ENCODE assay signal across 10 mouse cellular contexts in the genomic region with DNA sequence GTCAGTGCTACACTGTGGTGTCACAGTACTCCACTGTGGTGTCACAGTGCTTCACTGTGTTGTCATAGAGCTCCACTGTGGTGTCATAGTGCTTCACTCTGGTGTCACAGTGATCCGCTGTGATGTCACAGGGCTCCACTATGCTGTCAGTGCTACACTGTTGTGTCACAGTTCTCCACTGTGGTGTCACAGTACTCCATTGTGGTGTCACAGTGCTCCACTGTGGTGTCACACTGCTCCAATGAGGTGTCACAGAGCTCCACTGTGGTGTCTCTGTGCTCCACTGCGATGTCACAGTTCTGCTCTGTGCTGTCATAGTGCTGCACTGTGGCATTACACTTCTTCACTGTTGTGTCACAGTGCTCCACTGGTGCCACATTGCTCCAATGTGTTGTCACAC.
DNase-seq lines count a peak whose midpoint lies in the region; ATAC-seq and TF ChIP-seq lines count a peak whose summit lies in the region.
"Had no signal": no experiment of that assay in that cellular context is flagged by ENCODE, and none has a peak within 500 bp of the region (broad histone marks: within the 10 kb centered on the region; RNA-seq: fewer than 3 reads in every experiment).

No protein-coding gene starts in this region.

- no peaks in the 10 kb centered on the region for H3K4me1 ChIP-seq in heart, postnatal 0 days (ENCODE audit: control insufficient read depth, insufficient read depth)
- H3K4me1 ChIP-seq in liver, embryonic 11.5 days (replicated peaks; ENCODE audit: control insufficient read depth, insufficient read depth, low read length): no peaks in the 10 kb centered on the region
- H3K4me1 ChIP-seq: forebrain, embryonic 15.5 days had no signal

- TF ChIP-seq EP300 in heart, postnatal 0 days (IDR thresholded peaks at IDR 0.05; ENCODE audit: low read depth): no peak

- H3K27me3 ChIP-seq in heart, postnatal 0 days (ENCODE audit: control insufficient read depth, insufficient read depth, low read length): no peaks in the 10 kb centered on the region
- H3K27me3 ChIP-seq in liver, embryonic 11.5 days (replicated peaks; ENCODE audit: control insufficient read depth, insufficient read depth, low read length): no peaks in the 10 kb centered on the region
- H3K27me3 ChIP-seq: forebrain, embryonic 15.5 days had no signal

- no peaks in the 10 kb centered on the region for H3K36me3 ChIP-seq in heart, postnatal 0 days (replicated peaks; ENCODE audit: control insufficient read depth, insufficient read depth, low read length)
- H3K36me3 ChIP-seq in liver, embryonic 11.5 days (ENCODE audit: control insufficient read depth, insufficient read depth, low read length): no peaks in the 10 kb centered on the region; the same call in 1 of the 2 replicates
- H3K36me3 ChIP-seq: forebrain, embryonic 15.5 days had no signal

- 63% methylated on average over 2 of the region's 2 CpGs for WGBS in heart, postnatal 0 days
- WGBS in liver, embryonic 11.5 days: 68% methylated on average over 2 of the region's 2 CpGs

- 0 out of 2 replicates have a peak, but pooled peaks have one; percentile 3 for ATAC-seq in heart, postnatal 0 days (ENCODE audit: insufficient read depth, low read depth)
- ATAC-seq in liver, embryonic 11.5 days (replicated peaks; ENCODE audit: low FRiP score): 0 out of 2 replicates have a peak, but pooled peaks have one; percentile 14
- ATAC-seq: forebrain, embryonic 15.5 days had no signal

- no peak overlapping the region for H3K4me3 ChIP-seq in heart, postnatal 0 days (ENCODE audit: low read depth, low read length)
- H3K4me3 ChIP-seq in liver, embryonic 11.5 days (ENCODE audit: low read depth, low read length): no peak overlapping the region
- H3K4me3 ChIP-seq: forebrain, embryonic 15.5 days had no signal

- H3K27ac ChIP-seq in heart, postnatal 0 days (ENCODE audit: low read depth): no peak overlapping the region
- H3K27ac ChIP-seq in liver, embryonic 11.5 days (ENCODE audit: low read depth, low read length): no peak overlapping the region
- H3K27ac ChIP-seq: forebrain, embryonic 15.5 days had no signal

- no peak for DNase-seq in heart, postnatal 0 days (ENCODE audit: low spot score)
- no peak for DNase-seq in heart, postnatal 10 days
- DNase-seq in testis, postnatal 10 days (ENCODE audit: low spot score): peak; percentile 9
- no peak for DNase-seq in testis, postnatal 14 days (ENCODE audit: low spot score)
- DNase-seq in liver, embryonic 11.5 days (ENCODE audit: low spot score): no peak
- DNase-seq in right cerebral cortex, postnatal 14 days: no peak
- DNase-seq in kidney, adult 8-10 months: no peak
- DNase-seq in adrenal gland, adult 2 months: no peak
- DNase-seq: cerebellum, adult 9-10 months had no signal

- no peak for TF ChIP-seq CTCF in heart, postnatal 0 days (IDR thresholded peaks at IDR 0.05; ENCODE audit: low read depth)

- no peak overlapping the region for H3K4me2 ChIP-seq in heart, postnatal 0 days (ENCODE audit: low read depth, low read length)
- H3K4me2 ChIP-seq in liver, embryonic 11.5 days: no peak overlapping the region
- H3K4me2 ChIP-seq: forebrain, embryonic 15.5 days had no signal

- H3K9ac ChIP-seq in heart, postnatal 0 days (replicated peaks; ENCODE audit: low read depth, low read length): no peak overlapping the region
- H3K9ac ChIP-seq in liver, embryonic 11.5 days (ENCODE audit: low read depth, low read length): no peak overlapping the region
- H3K9ac ChIP-seq: forebrain, embryonic 15.5 days had no signal

- intact Hi-C loops in heart, postnatal 10 days (cut with DNase I): no loop called here

- peaks cover 37% of the 10 kb centered on the region for H3K9me3 ChIP-seq in heart, postnatal 0 days (replicated peaks; ENCODE audit: control insufficient read depth, low read length)
- peaks cover 64% of the 10 kb centered on the region for H3K9me3 ChIP-seq in liver, embryonic 11.5 days (ENCODE audit: control insufficient read depth, low read length)
